Mouse (Mus musculus): ENCODE measurements around the gene Foxk2. TPM values are rescaled to one million over a fixed set of nuclear protein-coding genes. Genes with fewer than 3 reads are reported as not detected.

The Foxk2 gene
- polyA plus RNA-seq, 1 experiment from 2014 or later, result 11.3 TPM

DNA sequence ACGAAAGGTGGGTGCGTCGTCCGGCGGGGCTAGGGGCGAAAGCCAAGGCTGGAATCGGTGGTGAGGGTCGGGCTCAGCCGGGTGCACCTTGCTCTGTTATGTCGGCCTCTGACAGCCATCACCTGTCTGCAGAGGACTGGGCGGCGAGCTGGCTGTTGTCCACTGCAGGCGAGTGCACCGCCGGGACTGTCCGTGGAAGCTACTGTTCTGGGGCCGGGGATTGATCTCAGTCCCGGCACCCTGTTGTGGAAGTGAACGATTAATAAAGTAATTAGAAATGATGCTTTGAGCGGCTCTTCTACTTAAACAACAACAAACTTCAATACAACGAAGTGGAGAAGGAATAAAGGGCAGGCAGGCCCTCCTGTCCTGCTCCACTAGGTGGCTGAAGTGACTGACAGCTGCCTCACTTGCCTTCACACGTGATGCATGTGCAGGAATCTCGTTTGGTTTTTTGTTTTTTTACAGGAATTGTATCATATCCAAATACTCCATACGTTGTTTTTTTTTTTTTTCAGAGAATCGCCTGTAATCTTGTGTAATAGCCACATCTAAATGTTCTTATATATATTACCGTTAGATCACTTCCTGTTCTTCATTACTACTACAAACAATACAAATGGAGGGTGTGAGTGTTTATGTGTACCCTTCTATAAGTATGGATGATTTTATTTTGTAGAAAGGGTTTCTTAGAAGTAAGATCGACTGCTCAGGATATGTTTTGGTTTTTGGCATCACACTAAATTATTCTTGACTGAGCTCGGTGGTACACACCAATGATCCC is 22.3 kb upstream of the Foxk2 start:
- TF ChIP-seq CTCF (IDR thresholded peaks at IDR 0.05; ENCODE audit: low read depth), result peak; percentile 61
- Histone ChIP-seq H3K4me2 (peak overlapping the region; percentile 68), H3K9me3 (ENCODE audit: low read depth, low read length) (no peaks in the 10 kb centered on the region), H3K4me3 (ENCODE audit: low read depth, low read length) (peak overlapping the region; percentile 74), H3K4me1 (ENCODE audit: insufficient read depth) (no peaks in the 10 kb centered on the region), H3K27ac (ENCODE audit: low read depth) (peak overlapping the region; percentile 94), H3K36me3 (ENCODE audit: insufficient read depth) (peaks cover 35% of the 10 kb centered on the region), H3K27me3 (ENCODE audit: insufficient read depth, low read length) (no peaks in the 10 kb centered on the region), H3K9ac (peak overlapping the region; percentile 76)
- ATAC-seq (ENCODE audit: insufficient read depth) (peak; percentile 52), DNase-seq (peak; percentile 57)
- WGBS, result 3% methylated on average over 28 of the region's 28 CpGs

DNA sequence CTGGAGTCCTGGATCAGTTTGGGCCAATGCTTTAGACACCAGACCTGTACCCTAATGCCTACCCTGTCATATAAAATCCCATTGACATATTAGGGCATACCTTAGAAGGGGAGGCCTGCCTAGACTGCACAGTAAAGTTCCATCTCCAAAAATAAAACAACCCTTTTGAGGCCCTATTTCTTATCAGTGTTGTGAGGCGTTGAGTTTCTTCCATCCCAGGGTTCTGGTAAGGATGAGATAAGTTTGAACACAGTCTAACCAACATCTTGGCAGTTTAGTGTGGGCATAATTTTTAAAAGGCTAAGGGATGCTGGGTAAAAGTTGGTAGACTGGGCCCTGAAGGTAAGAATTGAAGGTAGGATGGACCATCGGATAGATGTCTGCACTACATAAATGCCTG is 20.1 kb upstream of the Foxk2 start:
- H3K36me3 ChIP-seq (ENCODE audit: insufficient read depth), result peaks cover 53% of the 10 kb centered on the region
- no peaks in the 10 kb centered on the region for H3K4me1 ChIP-seq (ENCODE audit: insufficient read depth)
- no peaks in the 10 kb centered on the region for H3K27me3 ChIP-seq (ENCODE audit: insufficient read depth, low read length)
- TF ChIP-seq CTCF (IDR thresholded peaks at IDR 0.05; ENCODE audit: low read depth), result no peak
- peak overlapping the region; percentile 42; the same call in 1 of the 2 replicates for H3K27ac ChIP-seq (ENCODE audit: low read depth)
- 84% methylated on average over 2 of the region's 2 CpGs for whole genome bisulfite sequencing
- no peak overlapping the region for H3K9ac ChIP-seq
- peak overlapping the region; percentile 68 for H3K4me2 ChIP-seq
- no peak for DNase-seq
- H3K4me3 ChIP-seq (ENCODE audit: low read depth, low read length), result peak overlapping the region; percentile 74; the same call in 1 of the 2 replicates
- ATAC-seq (ENCODE audit: insufficient read depth), result no peak
- H3K9me3 ChIP-seq (ENCODE audit: low read depth, low read length), result no peaks in the 10 kb centered on the region

DNA sequence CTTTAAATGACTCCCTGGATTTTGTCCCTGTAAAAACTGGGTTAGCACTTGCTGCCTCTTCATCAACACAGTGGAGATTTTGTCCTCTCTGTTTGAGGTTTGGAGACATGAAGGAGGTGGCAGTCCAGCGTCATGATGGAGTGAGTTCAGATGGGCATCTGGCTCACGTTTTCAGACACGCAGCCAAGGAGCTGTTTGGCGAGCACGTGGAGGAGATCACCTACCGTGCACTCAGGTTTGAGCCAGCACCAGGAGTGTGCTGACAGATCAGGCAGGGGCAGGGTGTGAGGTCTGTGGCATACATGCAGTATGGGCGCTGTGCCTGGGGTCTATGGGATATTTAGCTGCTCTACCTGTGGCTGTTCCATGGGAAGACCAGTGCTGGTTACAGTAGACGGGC is 9.6 kb upstream of the Foxk2 start:
- H3K4me3 ChIP-seq (ENCODE audit: low read depth, low read length), result no peak overlapping the region
- no peak for DNase-seq
- WGBS, result 81% methylated on average over 8 of the region's 8 CpGs
- no peak overlapping the region for H3K27ac ChIP-seq (ENCODE audit: low read depth)
- TF ChIP-seq CTCF (IDR thresholded peaks at IDR 0.05; ENCODE audit: low read depth), result no peak
- H3K4me2 ChIP-seq, result no peak overlapping the region
- no peaks in the 10 kb centered on the region for H3K4me1 ChIP-seq (ENCODE audit: insufficient read depth)
- H3K27me3 ChIP-seq (ENCODE audit: insufficient read depth, low read length), result no peaks in the 10 kb centered on the region
- peaks cover 96% of the 10 kb centered on the region for H3K36me3 ChIP-seq (ENCODE audit: insufficient read depth)
- no peaks in the 10 kb centered on the region for H3K9me3 ChIP-seq (ENCODE audit: low read depth, low read length)
- H3K9ac ChIP-seq, result no peak overlapping the region
- ATAC-seq (ENCODE audit: insufficient read depth), result no peak

DNA sequence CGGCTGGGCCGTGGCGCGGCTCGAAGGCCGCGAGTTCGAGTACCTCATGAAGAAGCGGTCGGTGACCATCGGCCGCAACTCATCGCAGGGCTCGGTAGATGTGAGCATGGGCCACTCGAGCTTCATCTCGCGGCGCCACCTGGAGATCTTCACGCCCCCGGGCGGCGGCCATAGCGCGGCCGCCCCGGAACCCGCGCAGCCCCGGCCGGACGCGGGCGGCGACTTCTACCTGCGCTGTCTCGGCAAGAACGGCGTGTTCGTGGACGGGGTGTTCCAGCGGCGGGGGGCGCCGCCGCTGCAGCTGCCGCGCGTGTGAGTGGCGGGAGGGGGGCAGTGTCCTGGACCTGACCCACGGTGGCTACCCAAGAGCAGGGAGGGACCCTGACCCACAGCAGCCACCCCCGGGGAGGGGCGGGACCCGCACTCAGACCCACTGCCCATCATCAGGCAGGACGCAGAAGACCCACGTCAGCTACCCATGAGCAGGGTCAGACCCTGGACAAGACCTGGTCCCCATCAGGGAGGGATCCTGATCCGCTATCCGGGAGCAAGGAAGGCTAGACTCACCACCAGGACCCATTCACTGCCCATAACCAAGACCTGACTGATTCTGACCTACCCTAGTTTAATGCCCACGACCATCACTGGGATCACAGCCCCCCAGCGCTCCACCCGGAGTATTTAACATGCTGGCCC is 569 bp downstream of the Foxk2 start:
- peak; percentile 29 for ATAC-seq (ENCODE audit: insufficient read depth)
- peaks cover 7% of the 10 kb centered on the region; the same call in 1 of the 2 replicates for H3K4me1 ChIP-seq (ENCODE audit: insufficient read depth)
- H3K4me3 ChIP-seq (ENCODE audit: low read depth, low read length), result peak overlapping the region; percentile 100
- peak overlapping the region; percentile 79 for H3K27ac ChIP-seq (ENCODE audit: low read depth)
- no peaks in the 10 kb centered on the region for H3K9me3 ChIP-seq (ENCODE audit: low read depth, low read length)
- H3K4me2 ChIP-seq, result peak overlapping the region; percentile 97
- WGBS, result under 1% methylated on average over 59 of the region's 60 CpGs
- DNase-seq, result peak; percentile 21
- H3K36me3 ChIP-seq (ENCODE audit: insufficient read depth), result peaks cover 42% of the 10 kb centered on the region
- no peaks in the 10 kb centered on the region for H3K27me3 ChIP-seq (ENCODE audit: insufficient read depth, low read length)
- no peak for TF ChIP-seq CTCF (IDR thresholded peaks at IDR 0.05; ENCODE audit: low read depth)
- H3K9ac ChIP-seq, result peak overlapping the region; percentile 97

DNA sequence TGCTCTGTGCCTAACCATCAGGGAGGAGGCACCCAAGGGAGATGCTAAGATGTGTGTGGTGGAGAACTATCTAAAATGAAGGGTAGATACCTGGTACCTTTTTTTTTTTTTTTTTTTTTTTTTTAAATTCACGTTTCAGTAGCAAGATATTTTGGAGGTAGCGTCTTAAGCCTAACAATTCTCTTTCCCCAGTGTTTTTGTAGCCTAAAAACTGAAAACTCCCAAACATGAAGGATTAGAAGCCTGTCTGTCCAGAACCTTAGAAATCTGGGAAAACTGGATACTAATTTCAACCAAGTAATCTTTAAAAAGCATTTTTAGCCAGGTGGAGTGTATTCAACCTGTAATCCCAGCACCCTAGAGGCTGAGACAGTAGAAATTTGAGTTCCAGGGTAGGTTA is 1.3 kb downstream of the Foxk2 start:
- Histone ChIP-seq H3K4me3 (ENCODE audit: low read depth, low read length) (peak overlapping the region; percentile 100), H3K27ac (ENCODE audit: low read depth) (no peak overlapping the region), H3K36me3 (ENCODE audit: insufficient read depth) (peaks cover 41% of the 10 kb centered on the region), H3K27me3 (ENCODE audit: insufficient read depth, low read length) (no peaks in the 10 kb centered on the region), H3K4me2 (peak overlapping the region; percentile 97), H3K9me3 (ENCODE audit: low read depth, low read length) (no peaks in the 10 kb centered on the region), H3K9ac (peak overlapping the region; percentile 97), H3K4me1 (ENCODE audit: insufficient read depth) (peaks cover 7% of the 10 kb centered on the region; the same call in 1 of the 2 replicates)
- ATAC-seq (ENCODE audit: insufficient read depth) (no peak), DNase-seq (no peak)
- 35% methylated on average over 2 of the region's 2 CpGs for WGBS
- TF ChIP-seq CTCF (IDR thresholded peaks at IDR 0.05; ENCODE audit: low read depth), result no peak

DNA sequence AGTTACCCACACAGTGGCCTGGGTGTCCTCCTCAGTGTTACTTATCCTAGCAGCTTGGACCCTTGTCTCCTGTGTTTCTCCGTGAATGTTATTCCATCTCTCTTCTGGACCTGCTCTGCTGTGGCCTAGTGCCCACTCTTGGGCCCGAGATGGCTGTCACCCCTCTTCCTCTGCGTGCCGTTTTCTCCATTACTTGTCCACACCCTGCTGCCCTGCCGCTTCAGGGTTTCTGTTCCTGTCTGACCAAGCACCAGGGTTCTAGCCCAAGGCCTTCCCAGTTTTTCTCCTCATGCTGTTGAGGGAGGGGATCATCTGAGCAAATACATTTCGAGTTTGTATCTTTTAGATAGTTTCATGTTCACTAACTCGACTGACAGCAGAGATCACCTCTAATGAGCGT is 17.7 kb downstream of the Foxk2 start:
- no peak overlapping the region for H3K4me3 ChIP-seq (ENCODE audit: low read depth, low read length)
- no peak overlapping the region for H3K9ac ChIP-seq
- no peaks in the 10 kb centered on the region for H3K9me3 ChIP-seq (ENCODE audit: low read depth, low read length)
- DNase-seq (no peak), ATAC-seq (ENCODE audit: insufficient read depth) (no peak)
- no peaks in the 10 kb centered on the region for H3K27me3 ChIP-seq (ENCODE audit: insufficient read depth, low read length)
- TF ChIP-seq CTCF (IDR thresholded peaks at IDR 0.05; ENCODE audit: low read depth), result no peak
- peaks cover 16% of the 10 kb centered on the region for H3K36me3 ChIP-seq (ENCODE audit: insufficient read depth)
- no peak overlapping the region for H3K4me2 ChIP-seq
- H3K27ac ChIP-seq (ENCODE audit: low read depth), result no peak overlapping the region
- H3K4me1 ChIP-seq (ENCODE audit: insufficient read depth), result no peaks in the 10 kb centered on the region
- 86% methylated on average over 8 of the region's 8 CpGs for WGBS

DNA sequence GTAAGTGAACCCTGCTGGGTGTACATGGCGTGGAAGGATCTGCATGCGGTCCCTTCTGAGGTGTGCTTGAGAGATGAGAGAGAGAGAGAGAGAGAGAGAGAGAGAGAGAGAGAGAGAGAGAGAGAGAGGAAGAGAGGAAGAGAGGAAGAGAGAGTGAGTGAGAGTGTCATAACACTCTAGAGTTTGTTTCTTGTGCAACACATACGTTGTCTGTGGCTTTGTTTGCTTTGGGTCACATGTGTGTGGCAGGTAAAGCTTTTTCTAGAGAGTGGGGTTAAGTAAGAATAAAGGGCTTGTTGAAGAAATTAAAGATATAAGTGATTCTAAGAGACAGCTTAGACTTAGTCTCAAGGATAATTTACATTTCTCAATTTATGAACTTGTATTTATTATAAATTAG is 18.2 kb downstream of the Foxk2 start:
- Histone ChIP-seq H3K4me3 (ENCODE audit: low read depth, low read length) (no peak overlapping the region), H3K4me2 (no peak overlapping the region), H3K4me1 (ENCODE audit: insufficient read depth) (no peaks in the 10 kb centered on the region), H3K27ac (ENCODE audit: low read depth) (no peak overlapping the region), H3K9me3 (ENCODE audit: low read depth, low read length) (no peaks in the 10 kb centered on the region), H3K36me3 (ENCODE audit: insufficient read depth) (peaks cover 13% of the 10 kb centered on the region), H3K27me3 (ENCODE audit: insufficient read depth, low read length) (no peaks in the 10 kb centered on the region), H3K9ac (no peak overlapping the region)
- TF ChIP-seq CTCF (IDR thresholded peaks at IDR 0.05; ENCODE audit: low read depth), result no peak
- WGBS, result 83% methylated on average over 3 of the region's 3 CpGs
- DNase-seq, result no peak
- ATAC-seq (ENCODE audit: insufficient read depth), result no peak

Measured in lung, embryonic 14.5 days (tissue).